Mouse (Mus musculus) hindbrain, embryonic 15.5 days (tissue): Measurements from ENCODE around the gene Ghrl. TPM values are rescaled to one million over a fixed set of nuclear protein-coding genes. Genes with fewer than 3 reads are reported as not detected.

Source experiments
- microRNA-seq: library from miRNA; unstranded; fragments of <30 nt; microRNA quantifications from one replicate; pipeline ENCODE4, GENCODE M21; 2016
- polyA plus RNA-seq: library from polyadenylated mRNA; unstranded; fragments of >200 nt; fragmentation: Nextera tagmentation; extraction: Ambion mirVana; gene quantifications from 2 replicates; pipeline ENCODE4 v1.2.1, GENCODE M21; 2015

The Ghrl gene
- polyA plus RNA-seq, 1 experiment from 2014 or later, result 0.78 TPM

Small RNAs within 50 kb of the gene (microRNA-seq; reads per million reads assigned to microRNA genes)
- 1.3 reads per million for gene Mir7042

Other genes with a start within 250 kb of the Ghrl start
- 3.2 and 4.6 TPM in 2 replicates for gene Il17rc, start 248.5 kb downstream of the Ghrl start, polyA plus RNA-seq
- gene Creld1, start 236.6 kb downstream of the Ghrl start, polyA plus RNA-seq, result 77.8 and 92.7 TPM in 2 replicates
- gene Prrt3, start 217.9 kb downstream of the Ghrl start, polyA plus RNA-seq, result 11.3 and 12.6 TPM in 2 replicates
- 109 and 115 TPM in 2 replicates for gene Emc3, start 188.2 kb downstream of the Ghrl start, polyA plus RNA-seq
- gene Fancd2, start 188.2 kb downstream of the Ghrl start, polyA plus RNA-seq, result 2.0 and 2.6 TPM in 2 replicates
- gene Fancd2os, start 119.2 kb downstream of the Ghrl start, polyA plus RNA-seq, result not detected in 2 replicates
- 244 and 249 TPM in 2 replicates for gene Brk1, start 115.1 kb downstream of the Ghrl start, polyA plus RNA-seq
- gene Vhl, start 95.9 kb downstream of the Ghrl start, polyA plus RNA-seq, result 71.2 and 78.7 TPM in 2 replicates
- gene Irak2, start 81.4 kb downstream of the Ghrl start, polyA plus RNA-seq, result 2.9 and 3.6 TPM in 2 replicates
- 0.78 and 1.5 TPM in 2 replicates for gene Tatdn2, start 22.8 kb downstream of the Ghrl start, polyA plus RNA-seq
- gene Sec13, start 20.9 kb upstream of the Ghrl start, polyA plus RNA-seq, result 200 TPM in 2 replicates